Mouse (Mus musculus) c-Kit-positive CD71-negative TER-119-negative erythroid progenitor cells, embryonic 14.5 days (primary cell): ENCODE measurements at regions not wholly inside any gene's neighbourhood (a gene's known extent, or its start where the extent isn't known, plus 50 kb on each side); places are given as distances from the start of the nearest gene placed in this dataset.

ENCODE experiments used
- DNase-seq: peaks from one replicate; pipeline ENCODE4 v3.0.0-alpha.2; 2013; ENCODE audit warnings: low read depth

DNA sequence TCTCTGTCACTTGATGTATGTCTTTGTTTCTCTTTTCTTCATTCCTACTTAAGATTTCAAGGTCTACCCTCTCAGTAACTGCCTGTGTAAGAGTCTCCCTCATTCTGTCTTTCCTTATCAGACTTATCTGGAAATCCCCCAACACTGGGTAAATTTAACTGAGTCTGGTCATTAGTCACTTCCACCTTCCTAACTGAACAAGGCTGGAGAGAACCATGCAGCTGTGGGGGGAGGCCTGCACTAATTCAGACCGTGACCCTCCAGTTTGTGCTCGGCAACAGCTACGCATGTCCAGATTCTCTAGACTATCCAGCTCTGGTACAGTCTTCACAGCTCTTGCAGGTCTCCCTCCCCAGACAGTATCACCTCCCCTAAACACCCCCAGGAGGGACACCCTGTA lies 103.3 kb downstream of the Prox1 start:
- DNase-seq: no peak

DNA sequence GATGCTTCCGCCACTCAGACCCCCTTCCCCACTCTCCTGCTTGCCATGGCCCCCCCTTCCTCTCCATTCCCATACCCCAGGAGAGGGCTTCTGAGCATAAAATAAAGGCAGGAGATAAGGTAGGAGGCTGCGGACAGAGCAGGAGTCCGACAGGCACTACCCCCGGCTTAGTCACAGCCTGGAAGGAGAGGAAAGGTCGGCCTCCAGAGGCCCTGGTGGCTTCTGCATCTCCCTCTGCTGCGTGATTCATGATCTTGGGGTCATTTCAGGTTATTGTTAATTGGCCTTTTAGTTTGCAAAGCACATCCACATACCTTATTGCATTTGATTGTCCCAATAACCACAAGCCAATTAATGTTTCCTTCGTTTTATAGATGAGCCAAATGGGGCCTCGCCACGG lies 104.1 kb downstream of the Prox1 start:
- DNase-seq: no peak

DNA sequence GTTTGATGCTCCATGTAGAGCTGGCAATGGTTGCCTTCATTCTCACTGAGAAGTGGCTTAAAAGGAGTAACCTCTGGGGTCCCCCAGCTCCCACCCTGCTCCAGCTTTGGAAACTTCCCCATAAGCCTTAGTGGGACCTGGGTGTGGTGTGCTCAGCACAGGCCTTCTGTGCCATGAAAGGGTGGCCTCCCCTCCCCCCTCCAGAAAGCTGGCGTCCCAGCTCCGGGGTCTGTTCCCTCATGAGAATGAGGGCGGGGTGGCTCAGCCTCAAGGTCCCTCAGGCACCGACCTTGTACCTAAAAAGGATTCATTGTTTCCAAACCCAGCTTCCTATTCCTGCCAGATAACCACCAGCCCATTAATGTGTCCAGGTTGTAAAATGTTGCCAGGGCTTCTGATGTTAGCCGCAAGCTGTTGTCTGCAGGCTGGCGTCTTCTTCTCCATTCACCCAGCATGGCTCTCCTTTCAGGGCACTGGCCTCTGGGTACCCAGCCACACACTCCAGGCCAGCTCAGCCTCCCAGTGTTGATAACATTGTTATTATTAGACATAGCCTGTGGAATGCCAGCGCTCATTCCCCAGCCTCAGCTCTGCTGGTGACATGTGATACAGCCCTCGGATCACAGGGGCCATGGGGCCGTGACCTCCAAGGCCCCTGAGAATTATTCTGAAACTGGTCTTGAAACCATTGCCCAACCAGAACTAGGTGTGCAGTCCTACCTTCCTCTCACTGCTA lies 108.8 kb downstream of the Prox1 start:
- no peak for DNase-seq

DNA sequence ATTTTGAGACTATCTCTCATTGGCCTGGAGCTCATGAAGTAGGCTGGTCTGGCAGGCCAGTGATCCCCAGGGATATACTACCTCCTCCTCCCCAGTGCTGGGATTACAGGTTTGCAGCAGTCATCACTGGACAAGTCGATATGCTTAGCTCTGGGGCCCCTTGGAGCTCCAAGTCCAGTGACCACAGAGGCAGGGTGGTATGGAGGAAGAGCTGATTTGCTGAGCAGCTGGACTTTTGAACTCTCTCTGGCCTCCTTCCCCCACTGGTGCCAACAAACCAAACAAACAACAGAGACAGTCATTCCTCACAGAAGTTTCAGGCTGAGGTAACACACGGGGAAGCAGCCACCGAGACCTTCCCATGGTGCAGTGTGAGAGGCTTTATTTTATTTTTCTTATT lies 111.5 kb downstream of the Prox1 start:
- no peak for DNase-seq

DNA sequence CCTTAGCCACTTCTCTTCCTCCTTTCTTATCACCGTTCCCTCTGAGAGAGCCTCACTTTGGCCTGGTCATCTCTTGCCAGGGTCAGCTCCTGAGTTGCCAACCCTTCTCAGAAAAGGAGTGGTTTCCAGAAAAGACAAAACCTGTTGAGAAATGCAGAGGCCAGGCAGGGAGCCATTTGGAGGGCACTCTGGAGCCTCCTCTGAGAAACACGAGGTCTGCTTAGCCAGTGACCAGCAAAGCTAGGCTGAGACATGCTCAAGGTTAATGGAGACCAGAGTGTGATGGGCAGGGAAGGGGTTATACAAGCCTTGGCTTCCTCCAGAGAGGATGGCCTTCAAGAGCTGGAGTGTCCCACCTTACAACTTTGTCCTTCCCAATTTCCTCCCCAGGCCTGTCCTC lies 113.6 kb downstream of the Prox1 start:
- no peak for DNase-seq

DNA sequence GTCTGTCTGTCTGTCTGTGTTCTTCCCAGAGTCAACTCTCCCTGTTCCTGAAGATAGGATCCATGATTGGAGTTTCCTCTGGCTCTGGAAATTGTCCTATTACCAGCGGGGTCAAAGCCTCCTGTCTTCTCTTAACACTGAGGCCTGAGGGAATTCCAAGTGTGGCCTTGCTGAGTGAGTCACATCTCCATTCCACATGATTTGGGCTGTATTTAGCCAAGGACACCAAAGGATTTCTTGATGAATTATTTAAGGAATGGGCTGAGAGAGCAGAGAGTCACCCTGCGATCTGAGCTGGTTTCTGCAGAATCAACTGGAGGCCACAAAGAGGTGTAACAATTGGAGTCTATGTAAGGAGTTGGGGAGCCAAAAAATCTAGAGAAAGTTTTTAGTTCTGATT lies 118.6 kb downstream of the Prox1 start:
- DNase-seq: no peak

DNA sequence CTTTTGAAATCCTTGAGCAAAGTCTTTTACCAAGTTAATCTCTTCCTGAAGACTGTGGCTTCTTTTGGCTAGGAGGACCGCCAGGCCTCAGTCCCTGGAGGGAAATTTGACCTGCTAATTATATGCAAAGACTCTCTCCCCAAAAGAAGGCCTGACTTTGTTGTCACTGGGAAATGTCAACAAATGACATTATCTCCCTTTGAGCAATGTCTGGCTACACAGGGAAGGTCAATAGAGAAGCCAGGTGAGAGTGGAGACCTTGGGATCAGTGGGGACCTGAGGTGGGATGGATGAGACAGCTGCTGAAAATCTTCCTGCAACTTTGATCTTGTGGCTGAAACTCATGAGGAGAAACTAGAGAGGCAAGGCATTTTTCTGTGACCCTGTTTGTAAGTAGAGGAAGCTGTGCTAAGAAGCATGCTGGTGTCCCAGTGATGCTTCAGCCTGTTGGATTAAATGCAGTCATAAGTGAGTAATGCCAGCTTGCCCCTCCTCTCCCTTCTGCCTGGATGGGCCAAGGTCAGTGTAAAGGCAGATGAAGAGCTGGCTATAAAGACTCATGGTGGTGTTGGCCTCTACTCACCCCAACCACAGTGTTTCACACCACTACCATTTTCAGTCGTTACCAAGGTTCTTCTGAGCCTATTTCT lies 121.9 kb downstream of the Prox1 start:
- DNase-seq: no peak

DNA sequence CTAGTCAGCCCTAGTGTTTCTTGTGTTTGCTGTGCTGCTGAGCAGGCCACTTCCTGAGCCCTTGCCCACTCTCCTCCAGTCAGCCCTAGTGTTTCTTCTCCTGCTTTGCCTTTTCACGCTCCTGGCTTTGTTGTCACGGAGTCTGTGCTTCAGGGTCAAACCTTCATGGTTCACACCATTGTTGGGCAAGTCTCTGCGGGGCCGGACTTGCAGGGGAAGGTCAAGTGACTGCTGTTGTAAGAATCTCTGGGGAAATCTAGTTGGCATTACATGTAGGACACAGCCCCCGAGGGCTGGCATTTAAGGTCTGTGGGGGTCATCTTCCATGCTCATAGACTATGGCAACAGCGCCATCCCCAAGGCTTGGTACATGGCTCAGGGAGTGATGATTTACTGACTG lies 123.3 kb downstream of the Prox1 start:
- DNase-seq: no peak

DNA sequence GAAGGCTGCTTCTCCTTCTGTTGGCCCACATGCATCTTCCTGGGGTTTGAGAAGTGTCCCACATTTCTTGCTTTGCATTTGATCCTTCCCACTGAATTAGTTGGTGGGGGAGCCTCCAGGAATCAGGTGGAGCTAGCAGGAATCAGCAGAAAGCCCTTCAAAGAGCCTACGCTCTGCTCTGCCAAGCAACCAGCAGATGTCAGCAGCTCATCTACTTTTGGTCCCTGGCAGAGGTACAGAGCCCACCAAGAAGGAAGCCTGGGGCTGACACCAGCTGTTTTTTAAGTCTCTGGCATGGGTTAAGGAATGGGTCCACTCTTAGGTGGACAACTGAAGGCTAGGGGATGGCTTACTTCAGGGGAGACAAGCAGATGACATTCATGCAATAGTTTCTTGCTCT lies 123.6 kb upstream of the Smyd2 start:
- DNase-seq: no peak

DNA sequence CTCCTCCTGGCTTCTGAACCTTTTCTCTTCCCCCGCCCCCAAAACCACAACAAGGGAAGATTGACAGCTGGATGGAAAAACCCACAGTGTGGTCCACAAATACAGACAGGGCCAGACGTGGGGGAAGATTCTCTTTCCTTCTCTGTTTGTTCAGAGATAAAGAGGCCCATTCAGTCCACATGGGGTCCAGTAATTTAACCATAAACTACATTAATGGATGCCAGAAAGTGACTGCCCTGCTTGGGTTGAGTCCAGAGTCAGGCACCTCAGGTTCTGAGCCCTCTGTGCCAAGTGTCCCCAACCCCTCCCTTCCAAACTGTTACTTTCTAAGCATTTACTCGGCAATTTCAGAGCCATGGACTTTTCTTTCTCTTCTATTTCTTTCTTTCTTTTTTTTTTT lies 121.9 kb upstream of the Smyd2 start:
- DNase-seq: no peak

DNA sequence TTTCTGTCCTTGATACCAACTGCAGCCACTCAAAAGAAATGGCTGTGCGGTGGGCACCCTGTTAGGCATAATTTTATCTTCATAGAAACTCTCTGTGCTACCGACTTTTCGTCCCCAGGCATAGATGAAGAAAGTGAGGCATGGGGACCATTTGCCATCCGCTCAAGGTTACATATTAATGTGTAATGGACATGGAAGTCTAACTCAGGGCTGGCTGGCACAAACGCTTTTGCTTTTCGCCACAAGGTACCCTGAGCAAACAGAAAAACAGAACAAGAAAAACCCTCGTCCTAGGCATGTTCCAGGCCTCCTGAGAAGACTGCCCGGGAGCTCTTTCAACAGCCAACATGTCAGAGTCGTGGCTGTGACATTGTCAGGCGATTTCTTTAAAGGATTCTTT lies 121.0 kb upstream of the Smyd2 start:
- DNase-seq: no peak

DNA sequence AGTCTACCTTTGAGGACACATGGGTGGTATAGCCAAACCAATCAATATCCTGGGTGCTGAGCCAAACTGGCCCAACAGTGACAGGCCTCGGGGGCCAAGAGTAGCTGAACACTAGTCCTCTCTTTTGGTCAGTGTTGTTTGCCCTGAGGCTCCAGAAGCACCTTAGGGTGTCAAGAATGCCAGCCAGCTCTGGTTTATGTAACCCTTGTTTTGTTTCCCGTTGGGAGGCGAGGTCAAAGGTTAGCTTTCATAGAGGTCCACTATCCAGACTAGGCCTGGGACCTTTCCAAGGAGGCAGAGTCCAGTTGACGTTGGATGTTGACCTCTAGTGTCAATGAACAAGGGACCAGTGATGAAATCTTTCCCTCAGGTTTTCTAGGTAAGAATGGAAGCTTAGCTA lies 120.0 kb upstream of the Smyd2 start:
- no peak for DNase-seq

DNA sequence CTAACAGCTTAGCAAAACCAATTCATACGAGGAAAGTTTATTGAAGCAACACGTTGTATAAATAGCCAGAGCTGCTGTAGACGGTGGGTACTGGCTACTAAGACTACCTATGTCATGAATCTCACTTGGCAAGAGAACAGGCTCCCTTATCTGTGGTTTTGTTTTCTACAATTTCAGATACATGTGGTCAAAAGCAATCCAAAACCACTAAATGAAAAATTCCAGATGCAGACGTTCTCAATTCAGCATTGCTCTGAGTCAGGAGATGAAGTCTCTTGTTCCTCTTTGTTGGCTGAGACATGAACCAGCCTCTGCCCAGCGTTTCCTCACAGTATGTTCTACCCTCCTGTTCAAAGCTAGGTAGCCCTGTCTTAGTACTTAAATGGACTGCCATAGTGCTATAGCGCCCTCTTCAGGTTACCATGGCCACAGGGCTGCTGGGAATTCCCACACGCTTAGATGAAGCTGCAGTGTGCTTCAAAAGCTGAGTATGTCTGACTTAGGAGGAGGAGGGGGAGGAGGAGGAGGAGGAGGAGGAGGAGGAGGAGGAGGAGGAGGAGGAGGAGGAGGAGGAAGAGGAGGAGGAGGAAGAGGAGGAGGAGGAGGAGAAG lies 119.0 kb upstream of the Smyd2 start:
- no peak for DNase-seq

DNA sequence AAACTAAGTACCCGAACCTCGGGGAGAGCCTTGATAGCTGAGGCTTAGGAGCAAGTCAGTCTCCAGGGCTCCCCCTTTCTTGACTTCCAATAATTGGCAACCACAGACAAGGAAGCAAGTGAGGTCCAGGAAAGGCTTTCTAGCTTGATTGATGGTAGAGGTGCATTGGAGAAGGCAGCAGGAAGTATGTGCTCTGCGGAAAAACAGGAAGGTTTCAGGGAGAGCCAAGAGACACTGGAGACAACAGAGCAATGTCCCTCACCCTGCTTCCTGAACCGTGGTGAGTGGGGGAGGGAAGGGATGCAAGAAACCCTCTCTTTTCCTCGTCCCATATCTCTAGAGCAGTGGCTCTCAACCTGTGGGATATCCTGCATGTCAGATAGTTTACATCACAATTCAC lies 115.9 kb upstream of the Smyd2 start:
- DNase-seq: no peak

DNA sequence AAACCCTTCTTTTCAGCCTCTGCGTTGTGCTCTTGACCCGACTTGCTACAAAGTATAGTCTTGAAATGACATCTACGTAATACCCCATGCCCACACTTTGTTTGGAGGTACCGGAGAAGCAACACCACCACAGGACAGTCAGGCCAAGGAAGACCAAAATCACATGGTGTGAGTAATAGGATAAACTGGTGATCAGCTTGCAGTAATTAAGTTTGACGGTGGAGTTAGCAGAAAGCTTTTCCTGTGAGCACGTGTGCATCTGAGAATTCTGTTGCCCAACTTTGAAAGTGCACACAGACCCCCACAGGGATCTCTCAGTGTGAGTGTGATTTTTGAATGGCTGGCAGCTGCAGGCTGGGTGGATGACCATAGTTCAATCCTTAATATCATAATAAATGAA lies 114.6 kb upstream of the Smyd2 start:
- DNase-seq: no peak

DNA sequence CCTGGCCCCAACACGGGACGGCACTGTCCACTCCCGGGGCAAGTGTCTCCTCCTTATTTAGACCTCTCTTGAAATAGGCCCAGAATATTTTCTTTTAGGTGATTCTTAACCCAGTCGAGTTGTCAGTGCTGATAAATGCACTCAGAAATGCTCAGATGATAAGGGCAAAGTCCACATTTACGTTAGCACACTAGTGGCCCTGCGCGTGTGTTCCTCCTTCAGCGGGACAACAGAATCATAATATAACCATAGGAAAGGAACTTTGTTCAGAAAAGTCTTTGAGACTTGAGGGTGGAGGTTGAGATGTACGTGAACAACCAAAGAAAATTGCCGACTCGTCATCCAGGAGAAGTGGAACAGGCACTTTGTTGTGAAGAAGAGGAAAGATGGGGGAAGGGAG lies 113.8 kb upstream of the Smyd2 start:
- DNase-seq: no peak

DNA sequence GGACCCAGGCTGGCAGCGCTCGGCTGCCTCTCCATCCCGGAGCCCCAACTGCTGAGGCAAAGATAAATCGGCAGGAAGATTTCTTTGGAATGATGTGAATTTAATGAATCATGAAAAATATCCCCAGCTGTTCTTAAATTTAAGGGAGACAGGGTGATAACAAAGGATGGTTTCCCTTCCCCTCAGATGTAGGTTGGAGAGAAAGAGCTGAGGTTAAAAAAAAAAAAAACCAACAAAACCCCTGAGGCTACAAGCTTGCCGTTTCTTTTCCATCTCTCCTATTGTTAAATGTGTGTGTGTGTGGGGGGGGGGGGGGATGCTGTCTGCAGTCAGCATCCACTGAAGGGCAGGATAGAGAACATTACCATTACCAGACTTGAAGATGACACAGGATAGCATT lies 111.9 kb upstream of the Smyd2 start:
- no peak for DNase-seq

DNA sequence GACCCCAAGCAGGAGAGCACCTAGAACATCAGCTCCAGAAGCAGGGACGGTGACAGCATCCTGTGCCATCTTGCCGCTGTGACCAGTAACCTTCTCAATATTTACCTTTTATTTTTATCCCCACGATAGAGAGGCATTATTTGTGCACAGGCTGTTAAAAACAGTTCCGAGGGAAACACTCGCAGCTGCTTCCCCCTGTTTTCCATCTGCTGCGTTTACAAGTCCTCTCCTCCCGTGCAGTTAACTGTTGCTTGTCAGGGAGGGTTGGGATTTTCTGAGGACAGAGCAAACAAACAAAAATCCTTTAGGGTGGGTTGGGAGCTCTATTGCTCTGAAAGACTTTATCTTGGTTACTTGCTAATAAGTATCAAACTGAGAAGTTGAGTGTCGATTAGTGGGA lies 105.4 kb upstream of the Smyd2 start:
- no peak for DNase-seq

DNA sequence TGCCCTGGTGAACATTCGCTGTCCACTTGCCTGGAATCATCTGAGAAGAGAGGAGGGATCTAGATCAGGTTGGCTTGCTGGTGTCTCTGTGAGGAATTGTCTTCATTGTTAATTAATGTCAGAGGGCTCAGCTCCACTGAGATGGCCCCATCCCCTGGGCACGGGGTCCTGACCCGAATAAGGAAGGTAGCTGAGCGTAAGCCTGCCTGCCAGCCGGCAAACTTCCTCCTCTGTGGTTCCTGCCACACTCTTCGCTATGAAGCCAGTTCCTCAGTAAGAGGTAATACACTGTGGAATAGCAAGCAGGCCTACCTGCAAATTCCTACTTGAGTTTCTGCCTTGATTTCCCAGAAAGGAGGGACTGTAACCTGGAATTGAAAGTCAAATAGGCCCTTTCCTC lies 87.3 kb upstream of the Smyd2 start:
- no peak for DNase-seq

DNA sequence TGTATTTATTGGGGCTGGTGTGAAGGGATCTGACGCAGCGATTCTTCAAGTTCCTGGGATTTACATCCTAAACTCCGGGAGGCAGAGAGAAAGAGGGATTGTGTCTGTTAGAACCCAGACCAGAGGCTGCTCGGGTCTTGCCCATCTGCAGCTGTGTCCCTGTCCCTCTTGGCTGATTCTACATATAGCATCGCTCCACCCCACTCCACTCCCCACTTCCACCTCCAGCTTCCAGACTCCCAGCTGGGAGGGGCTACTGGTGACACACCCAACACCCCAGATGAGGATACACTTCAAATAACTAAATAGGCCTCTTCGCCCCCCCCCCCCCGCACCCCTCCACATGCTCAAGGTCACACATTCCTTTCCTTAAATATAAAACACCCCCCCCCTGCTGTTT lies 85.1 kb upstream of the Smyd2 start:
- DNase-seq: no peak

DNA sequence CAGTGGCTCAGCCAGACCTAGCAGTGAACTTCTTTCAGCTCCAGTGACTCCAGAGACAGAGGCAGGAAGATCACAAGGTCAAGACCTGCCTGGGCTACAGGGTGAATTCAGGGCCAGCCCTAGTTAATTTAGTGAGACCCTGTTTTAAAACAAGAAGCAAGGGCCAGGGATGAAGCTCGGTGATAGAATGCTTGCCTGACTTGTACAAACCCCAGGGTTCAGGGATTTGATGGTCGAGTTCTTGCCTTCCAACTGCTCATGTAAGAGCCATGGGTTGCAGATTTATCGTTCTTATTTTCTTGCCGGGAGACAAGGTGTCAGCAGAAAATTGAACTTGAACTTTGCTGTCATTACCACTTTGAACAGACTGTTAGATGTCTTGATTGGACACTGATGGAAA lies 78.9 kb upstream of the Smyd2 start:
- DNase-seq: no peak

DNA sequence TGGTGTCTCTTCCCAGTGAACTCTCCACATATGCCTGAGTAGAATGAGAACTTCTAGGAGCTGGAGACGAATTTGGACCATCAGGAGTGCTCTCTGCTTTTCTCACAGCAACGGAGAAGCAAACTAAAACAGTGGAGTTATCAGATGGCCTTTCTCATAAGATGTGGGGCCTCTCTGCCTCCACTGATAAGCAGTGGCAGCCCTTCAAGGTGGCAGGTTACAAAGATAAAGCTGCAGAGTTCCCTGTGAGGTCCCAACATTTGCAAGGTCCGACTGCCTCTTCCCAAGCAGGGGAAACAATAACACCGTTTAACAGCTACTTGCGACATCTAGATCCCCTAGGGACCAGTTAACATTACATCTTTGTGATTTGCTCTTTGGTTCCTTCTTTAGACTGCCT lies 71.5 kb upstream of the Smyd2 start:
- DNase-seq: no peak

DNA sequence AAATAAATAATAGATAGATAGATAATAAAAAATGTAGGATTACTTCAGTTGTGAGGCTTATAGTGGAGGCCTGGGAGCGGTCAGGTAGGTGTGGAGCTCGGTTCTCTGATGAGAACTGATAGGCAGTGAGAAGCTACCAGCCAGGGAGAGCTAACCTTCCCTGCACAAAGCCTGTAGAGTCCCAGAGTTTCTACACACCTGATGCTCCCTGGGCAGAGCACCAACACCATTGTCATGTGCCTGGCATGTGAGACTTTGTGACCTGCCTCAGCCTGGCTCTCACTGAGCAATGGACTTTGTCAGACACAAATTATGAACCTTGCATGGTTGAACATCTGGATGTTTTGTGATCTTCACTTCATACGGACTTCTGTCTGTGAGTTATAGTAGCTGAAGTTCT lies 71.1 kb upstream of the Smyd2 start:
- DNase-seq: no peak

DNA sequence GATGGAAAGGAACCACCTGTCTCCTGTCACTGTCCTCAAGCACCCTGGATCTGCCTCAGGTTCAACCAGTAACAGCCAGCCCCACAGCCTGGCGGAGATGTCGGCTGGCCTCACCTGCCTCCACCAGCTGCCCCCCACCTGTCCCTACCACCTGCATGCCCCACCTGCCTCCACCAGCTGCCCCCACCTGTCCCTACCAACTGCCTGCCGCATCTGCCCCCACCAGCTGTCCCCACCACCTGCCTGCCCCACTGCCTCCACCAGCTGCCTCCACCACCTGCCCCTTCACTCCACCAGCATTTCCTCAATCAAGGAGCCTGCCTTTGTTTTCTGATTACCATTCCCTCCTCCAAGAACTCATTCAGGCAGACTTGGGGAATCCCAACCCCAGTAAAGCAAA lies 68.9 kb upstream of the Smyd2 start:
- DNase-seq: no peak
